Mouse (Mus musculus) neural tube, embryonic 13.5 days (tissue): Measurements from ENCODE around the gene Ptgdr2. TPM values are rescaled to one million over a fixed set of nuclear protein-coding genes. Genes with fewer than 3 reads are reported as not detected.

ENCODE experiments used
- ATAC-seq: fragments of 200-750 bp; cut with Nextera tagmentation; 2 replicates; pipeline ENCODE4 v1.8.0; 2017; ENCODE audit warnings: low read depth, mild to moderate bottlenecking, moderate TSS enrichment, moderate library complexity
- H3K27ac ChIP-seq: fragments of 300-500 bp; sonication (generic); replicated peaks from 2 replicates; pipeline ENCODE4 v1.5.1; 2015; ENCODE audit warnings: moderate library complexity, mild to moderate bottlenecking, inconsistent platforms
- H3K27me3 ChIP-seq: fragments of 300-500 bp; sonication (generic); 2 replicates; pipeline ENCODE4 v1.6.1; 2015; ENCODE audit warnings: mild to moderate bottlenecking, inconsistent platforms
- H3K36me3 ChIP-seq: fragments of 300-500 bp; sonication (generic); 2 replicates; pipeline ENCODE4 v1.6.1; 2015; ENCODE audit warnings: mild to moderate bottlenecking, inconsistent platforms
- H3K4me1 ChIP-seq: fragments of 300-500 bp; sonication (generic); replicated peaks from 2 replicates; pipeline ENCODE4 v1.6.1; 2015; ENCODE audit warnings: inconsistent platforms
- H3K4me2 ChIP-seq: fragments of 300-500 bp; sonication (generic); 2 replicates; pipeline ENCODE4 v1.6.1; 2015; ENCODE audit warnings: inconsistent platforms, mild to moderate bottlenecking, moderate library complexity
- H3K4me3 ChIP-seq: fragments of 300-500 bp; sonication (generic); 2 replicates; pipeline ENCODE4 v1.5.1; 2015; ENCODE audit warnings: mild to moderate bottlenecking, inconsistent platforms
- H3K9ac ChIP-seq: fragments of 300-500 bp; sonication (generic); 2 replicates; pipeline ENCODE4 v1.6.1; 2015; ENCODE audit warnings: moderate library complexity, mild to moderate bottlenecking, inconsistent platforms
- H3K9me3 ChIP-seq: fragments of 300-500 bp; sonication (generic); 2 replicates; pipeline ENCODE4 v1.6.1; 2016; ENCODE audit warnings: inconsistent platforms
- WGBS: fragments of 180-500 bp; shearing (Covaris S2); methylation state at CpG from one replicate; pipeline ENCODE4 v1.1.7; 2015; 5-methylcytosine and 5-hydroxymethylcytosine counted together
- polyA plus RNA-seq: library from polyadenylated mRNA; unstranded; fragments of >200 nt; fragmentation: Nextera tagmentation; extraction: Ambion mirVana; gene quantifications from 2 replicates; pipeline ENCODE4 v1.2.1, GENCODE M21; 2015

Ptgdr2 gene
- polyA plus RNA-seq, 1 experiment from 2014 or later = not detected

- Histone ChIP-seq H3K9ac (no peak overlapping the region), H3K36me3 (peaks cover 44% of the 10 kb centered on the region), H3K9me3 (no peaks in the 10 kb centered on the region), H3K4me2 (no peak overlapping the region), H3K27ac (0 out of 2 replicates have a peak overlapping the region, but pooled peaks have one; percentile 38), H3K4me3 (no peak overlapping the region), H3K27me3 (no peaks in the 10 kb centered on the region), H3K4me1 (no peaks in the 10 kb centered on the region)
- WGBS = 84% methylated on average over 6 of the region's 6 CpGs
- no peak for ATAC-seq
Measured at GRCm38 (mm10) chr19:10909087-10909721, 27.8 kb upstream of the Ptgdr2 start.

- no peak for ATAC-seq
- no peaks in the 10 kb centered on the region for H3K4me1 ChIP-seq
- H3K27ac ChIP-seq = no peak overlapping the region
Measured at GRCm38 (mm10) chr19:10914291-10914690, 22.7 kb upstream of the Ptgdr2 start.

DNA sequence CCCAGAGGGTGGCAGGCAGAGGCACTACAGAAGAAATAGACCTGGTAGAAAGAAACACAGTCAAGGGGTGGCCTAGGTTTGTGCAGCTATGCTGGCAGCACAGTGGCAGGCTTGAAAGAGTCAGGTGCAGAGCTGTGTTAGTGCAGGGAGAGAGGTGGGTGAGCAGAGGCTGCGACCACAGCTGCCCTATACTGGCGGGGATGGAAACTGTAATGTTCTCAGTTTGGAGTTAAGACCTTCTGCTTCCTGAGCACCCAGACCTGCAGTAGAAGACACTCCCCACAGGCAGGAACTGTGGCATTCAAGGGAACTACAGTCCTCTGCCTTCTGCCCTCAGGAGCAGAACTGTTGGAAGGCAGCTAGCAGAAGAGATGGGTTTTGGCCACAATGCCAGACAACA is 22.1 kb upstream of the Ptgdr2 start:
- ATAC-seq = no peak
- Histone ChIP-seq H3K9me3 (no peaks in the 10 kb centered on the region), H3K9ac (no peak overlapping the region), H3K27me3 (no peaks in the 10 kb centered on the region), H3K4me1 (no peaks in the 10 kb centered on the region), H3K4me2 (no peak overlapping the region), H3K27ac (no peak overlapping the region), H3K4me3 (no peak overlapping the region), H3K36me3 (no peaks in the 10 kb centered on the region)
- 74% methylated on average over 2 of the region's 2 CpGs for WGBS

More at GRCm38 (mm10) chr19:10914291-10914690, 22.7 kb upstream of the Ptgdr2 start:
- WGBS = 78% methylated on average over 7 of the region's 7 CpGs
- H3K4me2 ChIP-seq = no peak overlapping the region
- H3K4me3 ChIP-seq = no peak overlapping the region
- no peaks in the 10 kb centered on the region for H3K9me3 ChIP-seq
- H3K9ac ChIP-seq = no peak overlapping the region
- no peaks in the 10 kb centered on the region for H3K27me3 ChIP-seq
- H3K36me3 ChIP-seq = no peaks in the 10 kb centered on the region

- ATAC-seq = no peak
- WGBS = 63% methylated on average over 5 of the region's 5 CpGs
- no peaks in the 10 kb centered on the region for H3K9me3 ChIP-seq
Measured at GRCm38 (mm10) chr19:10916506-10916905, 20.5 kb upstream of the Ptgdr2 start.

DNA sequence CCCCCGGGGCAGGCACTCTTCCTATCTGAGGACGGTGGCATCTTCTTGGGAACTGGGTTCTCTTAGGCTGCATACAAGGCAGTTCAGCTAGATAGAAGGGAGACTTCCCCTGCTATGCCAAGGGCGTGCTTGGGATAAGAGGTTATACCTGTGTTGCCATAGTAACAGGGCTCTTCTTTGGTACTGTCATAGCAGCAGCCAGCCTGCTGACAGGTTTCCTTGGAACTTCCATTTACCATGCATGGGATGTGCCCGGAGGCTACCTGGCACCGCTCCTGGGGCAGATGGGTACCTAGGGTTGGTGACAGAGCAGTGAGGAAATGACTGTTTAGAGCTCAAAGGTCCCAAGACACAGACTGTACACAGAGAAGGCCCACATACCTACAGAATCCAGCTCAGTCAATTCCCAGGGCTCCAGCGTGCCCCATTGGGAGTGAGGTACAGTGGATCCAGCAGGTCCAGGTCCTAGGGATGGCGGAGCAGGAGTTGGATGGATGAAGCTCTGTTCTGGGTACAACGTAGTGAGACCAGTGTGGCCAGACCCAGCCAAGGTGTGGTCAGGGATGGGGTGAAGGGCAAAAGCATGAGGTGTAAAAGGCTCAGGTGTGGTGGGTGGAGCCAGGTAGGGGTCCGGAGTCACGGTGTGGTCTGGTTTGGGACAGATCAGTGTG is 18.5 kb upstream of the Ptgdr2 start:
- WGBS = 90% methylated on average over 10 of the region's 10 CpGs
- Histone ChIP-seq H3K4me3 (no peak overlapping the region), H3K4me1 (no peaks in the 10 kb centered on the region), H3K27me3 (no peaks in the 10 kb centered on the region), H3K9me3 (no peaks in the 10 kb centered on the region), H3K9ac (no peak overlapping the region), H3K36me3 (no peaks in the 10 kb centered on the region), H3K27ac (no peak overlapping the region), H3K4me2 (no peak overlapping the region)
- ATAC-seq = no peak

More at GRCm38 (mm10) chr19:10916506-10916905, 20.5 kb upstream of the Ptgdr2 start:
- no peak overlapping the region for H3K9ac ChIP-seq
- no peak overlapping the region for H3K27ac ChIP-seq
- H3K4me1 ChIP-seq = no peaks in the 10 kb centered on the region
- H3K4me3 ChIP-seq = no peak overlapping the region
- H3K36me3 ChIP-seq = no peaks in the 10 kb centered on the region
- no peaks in the 10 kb centered on the region for H3K27me3 ChIP-seq
- no peak overlapping the region for H3K4me2 ChIP-seq

DNA sequence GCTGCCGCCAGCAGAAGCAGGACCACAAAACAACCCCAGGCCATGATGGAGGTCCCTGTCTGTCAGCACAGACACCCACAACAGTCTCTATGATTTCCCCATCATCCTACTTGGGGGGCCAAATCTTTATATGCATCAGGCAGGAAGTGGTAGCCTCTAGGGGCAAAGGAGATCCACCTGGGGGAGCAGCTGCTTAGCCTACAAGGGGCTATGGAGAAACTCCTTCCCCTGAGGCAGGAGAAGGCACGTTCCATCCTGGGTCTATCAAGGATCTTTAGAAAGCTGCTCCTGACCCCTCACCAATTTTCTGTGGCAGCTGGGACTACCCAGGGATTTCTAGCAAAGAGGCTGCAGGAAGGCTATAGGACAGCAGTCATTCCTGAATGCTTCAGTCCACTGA is 16.4 kb upstream of the Ptgdr2 start, which contains the start of gene Zp1:
Gene Zp1 (minus strand): TSS at position 101 of the 400 bp plus-strand sequence.
- H3K36me3 ChIP-seq = no peaks in the 10 kb centered on the region
- H3K9me3 ChIP-seq = no peaks in the 10 kb centered on the region
- no peaks in the 10 kb centered on the region for H3K27me3 ChIP-seq
- no peak within 1 kb of the TSS for H3K27ac ChIP-seq
- H3K4me1 ChIP-seq = no peaks in the 10 kb centered on the region
- 64% methylated on average over 2 of the region's 2 CpGs for WGBS
- no peak within 1 kb of the TSS for H3K4me3 ChIP-seq
- H3K9ac ChIP-seq = no peak within 1 kb of the TSS
- H3K4me2 ChIP-seq = no peak within 1 kb of the TSS
- no peak for ATAC-seq

GRCm38 (mm10) chr19:10921058-10921457 is 15.9 kb upstream of the Ptgdr2 start:
- Histone ChIP-seq H3K9me3 (no peaks in the 10 kb centered on the region), H3K27ac (no peak overlapping the region), H3K4me2 (no peak overlapping the region), H3K4me3 (no peak overlapping the region), H3K36me3 (no peaks in the 10 kb centered on the region), H3K4me1 (peaks cover 4% of the 10 kb centered on the region; the same call in 1 of the 2 replicates), H3K27me3 (no peaks in the 10 kb centered on the region), H3K9ac (no peak overlapping the region)
- WGBS = 82% methylated on average over 3 of the region's 3 CpGs
- ATAC-seq = no peak

DNA sequence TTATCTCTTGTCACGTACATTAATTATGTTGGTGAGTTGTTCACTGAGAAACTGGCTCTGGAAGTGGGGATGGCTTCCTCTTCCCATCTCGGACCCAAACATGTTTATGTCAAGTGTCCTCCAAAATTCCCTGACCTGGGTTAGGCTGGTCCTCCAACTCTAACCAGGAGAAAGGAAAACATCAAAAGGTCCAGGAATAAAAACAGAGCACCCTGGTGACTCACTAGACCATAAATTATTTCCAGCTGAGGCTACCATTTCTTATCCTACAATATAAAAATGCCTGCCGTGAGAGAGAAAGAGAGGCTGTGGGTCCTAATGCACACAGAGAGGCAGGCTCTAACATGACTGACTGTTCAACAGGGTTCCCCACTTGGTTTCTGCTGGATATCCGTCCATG is 12.7 kb upstream of the Ptgdr2 start:
- Histone ChIP-seq H3K9ac (no peak overlapping the region), H3K27ac (no peak overlapping the region), H3K4me2 (no peak overlapping the region), H3K4me1 (peaks cover 10% of the 10 kb centered on the region), H3K4me3 (no peak overlapping the region), H3K9me3 (no peaks in the 10 kb centered on the region), H3K36me3 (no peaks in the 10 kb centered on the region), H3K27me3 (no peaks in the 10 kb centered on the region)
- no peak for ATAC-seq
- 40% methylated on average over 4 of the region's 4 CpGs for WGBS

DNA sequence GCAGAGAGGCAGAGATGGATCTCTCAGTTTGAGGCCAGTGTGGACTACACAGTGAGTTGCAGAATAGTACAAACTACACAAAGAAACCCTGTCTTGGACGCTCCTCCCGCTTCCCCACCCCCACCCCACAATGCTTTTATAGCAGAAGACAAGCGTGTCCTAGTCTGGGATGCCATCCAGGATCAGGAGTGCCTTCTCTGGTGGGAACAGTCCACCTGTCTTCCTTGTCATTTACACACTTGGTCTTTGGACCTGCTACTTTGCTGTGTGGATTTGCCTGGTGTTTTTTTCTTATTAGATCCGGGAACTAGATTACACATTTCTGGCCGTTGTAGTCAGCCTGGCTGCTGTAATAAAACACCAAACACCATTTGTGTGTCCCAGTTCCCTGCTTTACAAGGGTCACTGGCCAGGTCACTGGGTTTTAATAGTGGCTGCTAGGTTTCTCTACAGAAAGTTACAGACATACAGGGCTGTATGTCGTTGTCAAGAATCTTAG is 10.8 kb upstream of the Ptgdr2 start:
- H3K9ac ChIP-seq = no peak overlapping the region
- H3K27ac ChIP-seq = peak overlapping the region; percentile 65
- H3K4me3 ChIP-seq = no peak overlapping the region
- H3K9me3 ChIP-seq = no peaks in the 10 kb centered on the region
- peaks cover 10% of the 10 kb centered on the region for H3K4me1 ChIP-seq
- 8% methylated on average over 6 of the region's 6 CpGs for WGBS
- ATAC-seq = peak; percentile 75
- H3K27me3 ChIP-seq = no peaks in the 10 kb centered on the region
- no peaks in the 10 kb centered on the region for H3K36me3 ChIP-seq
- no peak overlapping the region for H3K4me2 ChIP-seq

DNA sequence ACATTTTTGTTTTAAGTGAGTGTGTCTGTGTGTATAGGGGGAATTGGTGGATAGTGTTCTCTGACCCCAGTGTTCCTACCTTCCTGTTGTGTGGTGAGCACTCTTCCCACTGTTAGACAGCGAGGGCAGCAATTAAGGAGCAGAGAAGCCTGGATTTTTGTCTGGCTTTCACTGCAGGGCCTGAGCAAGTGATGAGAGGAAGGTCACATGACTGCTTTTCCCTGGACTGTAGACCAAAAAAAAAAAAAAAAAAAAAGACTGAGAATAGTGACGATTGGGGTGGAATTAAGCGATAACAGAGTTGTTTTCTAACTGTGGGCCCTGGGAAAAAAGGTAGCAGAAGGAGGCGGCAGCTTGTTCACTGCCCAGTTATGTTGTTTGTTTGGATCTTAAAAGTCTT is 10.3 kb upstream of the Ptgdr2 start:
- Histone ChIP-seq H3K27ac (peak overlapping the region; percentile 65), H3K9ac (no peak overlapping the region), H3K4me1 (peaks cover 10% of the 10 kb centered on the region), H3K36me3 (no peaks in the 10 kb centered on the region), H3K9me3 (no peaks in the 10 kb centered on the region), H3K27me3 (no peaks in the 10 kb centered on the region), H3K4me2 (no peak overlapping the region), H3K4me3 (no peak overlapping the region)
- 0 out of 2 replicates have a peak, but pooled peaks have one; percentile 13 for ATAC-seq
- WGBS = 33% methylated on average over 4 of the region's 4 CpGs

DNA sequence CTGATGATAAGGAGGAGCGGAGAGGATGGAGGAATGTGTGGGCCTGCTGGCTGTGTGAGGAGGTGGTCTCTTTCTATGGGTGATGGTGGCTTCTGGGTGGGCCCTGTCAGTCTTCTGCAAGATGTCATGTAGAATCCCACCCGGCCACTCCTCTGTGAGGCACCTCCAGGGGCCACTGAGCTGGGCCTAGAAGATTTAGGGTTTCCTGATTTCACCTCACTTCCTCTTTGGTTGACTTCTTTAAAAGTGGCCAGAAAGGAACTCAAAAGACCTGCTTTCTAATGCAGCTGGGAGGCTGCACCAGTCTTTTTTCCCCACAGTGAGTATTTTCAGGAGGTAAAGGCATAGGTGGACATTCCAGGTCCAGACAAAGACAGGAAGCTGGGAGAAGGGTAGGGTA is 6.3 kb upstream of the Ptgdr2 start:
- Histone ChIP-seq H3K27me3 (no peaks in the 10 kb centered on the region), H3K4me2 (no peak overlapping the region), H3K4me1 (peaks cover 10% of the 10 kb centered on the region), H3K36me3 (no peaks in the 10 kb centered on the region), H3K9me3 (no peaks in the 10 kb centered on the region), H3K9ac (no peak overlapping the region), H3K27ac (no peak overlapping the region), H3K4me3 (no peak overlapping the region)
- 83% methylated on average over 2 of the region's 2 CpGs for WGBS
- ATAC-seq = no peak

- Histone ChIP-seq H3K9me3 (no peaks in the 10 kb centered on the region), H3K27ac (no peak overlapping the region), H3K4me2 (no peak overlapping the region), H3K36me3 (no peaks in the 10 kb centered on the region), H3K9ac (no peak overlapping the region), H3K4me1 (peaks cover 2% of the 10 kb centered on the region; the same call in 1 of the 2 replicates), H3K27me3 (no peaks in the 10 kb centered on the region), H3K4me3 (no peak overlapping the region)
- 48% methylated on average over 5 of the region's 5 CpGs for WGBS
- no peak for ATAC-seq
Measured at GRCm38 (mm10) chr19:10935029-10935428, 1.9 kb upstream of the Ptgdr2 start.
